Mouse (Mus musculus) ES-Bruce4 (cell line): ENCODE data around the gene Gm3286. TPM values are rescaled to one million over a fixed set of nuclear protein-coding genes. Genes with fewer than 3 reads are reported as not detected.
"Not testable (repeated sequence)": the region's sequence is repeated elsewhere in the genome, so short reads cannot be mapped to it uniquely, and the experiment has no call there.

Experiments
- H3K27ac ChIP-seq: 2 replicates; pipeline ENCODE4 v1.5.1; 2012; ENCODE audit warnings: low read length, inconsistent platforms; ENCODE audit not compliant: insufficient read depth
- H3K27me3 ChIP-seq: 2 replicates; pipeline ENCODE4 v1.6.1; 2012; ENCODE audit warnings: mild to moderate bottlenecking, low read length, inconsistent platforms; ENCODE audit not compliant: control insufficient read depth, poor library complexity, insufficient read depth, severe bottlenecking
- H3K36me3 ChIP-seq: 2 replicates; pipeline ENCODE4 v1.6.1; 2012; ENCODE audit warnings: inconsistent platforms, mild to moderate bottlenecking, low read length, moderate library complexity; ENCODE audit not compliant: control insufficient read depth, poor library complexity, insufficient read depth, severe bottlenecking
- H3K4me1 ChIP-seq: one replicate; pipeline ENCODE4 v1.8.1; 2011; ENCODE audit warnings: low read length; ENCODE audit not compliant: control insufficient read depth, insufficient read depth
- H3K4me3 ChIP-seq: 2 replicates; pipeline ENCODE4 v1.5.1; 2011; ENCODE audit warnings: low read depth, mild to moderate bottlenecking, low read length
- H3K9ac ChIP-seq: 2 replicates; pipeline ENCODE4 v1.6.1; 2012; ENCODE audit warnings: low read depth, mild to moderate bottlenecking, inconsistent platforms; ENCODE audit not compliant: poor library complexity, severe bottlenecking
- H3K9me3 ChIP-seq: replicated peaks from 2 replicates; pipeline ENCODE4 v1.6.1; 2012; ENCODE audit warnings: mild to moderate bottlenecking, low read length, inconsistent platforms; ENCODE audit not compliant: control insufficient read depth, poor library complexity, insufficient read depth, severe bottlenecking
- polyA plus RNA-seq: library from polyadenylated mRNA; stranded (reverse); fragments of >200 nt; gene quantifications from 2 replicates; pipeline ENCODE4 v1.2.4, GENCODE M21; 2011; ENCODE audit warnings: low read depth; ENCODE audit not compliant: missing spikeins, insufficient read depth, insufficient read length

The Gm3286 gene
- polyA plus RNA-seq, result not detected in 2 replicates

- not testable (repeated sequence) for H3K9me3 ChIP-seq, H3K27me3 ChIP-seq, H3K4me3 ChIP-seq, H3K27ac ChIP-seq, H3K36me3 ChIP-seq, H3K4me1 ChIP-seq, H3K9ac ChIP-seq
These were observed at the start of gene Gm3286 for GRCm38 (mm10) chr5:95510458-95510857. TSS of gene Gm3286 (plus strand) at chr5:95510758.

Other genes with a start within 250 kb of the Gm3286 start
- not detected in 2 replicates for gene Gm10424, start 238.0 kb upstream of the Gm3286 start, polyA plus RNA-seq
- not detected in 2 replicates for gene Gm3259, start 204.8 kb upstream of the Gm3286 start, polyA plus RNA-seq
- not detected in 2 replicates for gene D5Ertd577e, start 54.0 kb upstream of the Gm3286 start, polyA plus RNA-seq
- gene Gm7971, start 84.1 kb downstream of the Gm3286 start, polyA plus RNA-seq, result not detected in 2 replicates
- not detected in 2 replicates for gene Gm7978, start 225.4 kb downstream of the Gm3286 start, polyA plus RNA-seq
- not detected in 2 replicates for gene Gm7982, start 231.3 kb downstream of the Gm3286 start, polyA plus RNA-seq